Comparison of ENCODE assay signal across 23 mouse cellular contexts in genomic region chr15:51504016-51504760, GRCm38 (mm10).
DNase-seq lines count a peak whose midpoint lies in the region; ATAC-seq and TF ChIP-seq lines count a peak whose summit lies in the region.
"Had no signal": no experiment of that assay in that cellular context is flagged by ENCODE, and none has a peak within 500 bp of the region (broad histone marks: within the 10 kb centered on the region; RNA-seq: fewer than 3 reads in every experiment).

No protein-coding gene starts in this region.

- H3K9me3 ChIP-seq in lung, embryonic 14.5 days (ENCODE audit: low read depth, low read length) = no peaks in the 10 kb centered on the region
- no peaks in the 10 kb centered on the region for H3K9me3 ChIP-seq in limb, embryonic 10.5 days (replicated peaks)
- H3K9me3 ChIP-seq: forebrain, embryonic 13.5 days; heart, embryonic 12.5 days; hindbrain, embryonic 12.5 days; liver, embryonic 15.5 days; midbrain, embryonic 12.5 days; neural tube, embryonic 15.5 days had no signal

- H3K4me3 ChIP-seq in lung, embryonic 14.5 days (ENCODE audit: low read depth, low read length) = no peak overlapping the region
- no peak overlapping the region for H3K4me3 ChIP-seq in limb, embryonic 10.5 days
- H3K4me3 ChIP-seq: hindbrain, embryonic 12.5 days; liver, embryonic 15.5 days; midbrain, embryonic 12.5 days; neural tube, embryonic 15.5 days had no signal

- H3K36me3 ChIP-seq in lung, embryonic 14.5 days (ENCODE audit: insufficient read depth) = no peaks in the 10 kb centered on the region
- no peaks in the 10 kb centered on the region for H3K36me3 ChIP-seq in limb, embryonic 10.5 days
- H3K36me3 ChIP-seq: heart, embryonic 12.5 days; hindbrain, embryonic 12.5 days; liver, embryonic 15.5 days; midbrain, embryonic 12.5 days; neural tube, embryonic 15.5 days had no signal

- peak overlapping the region; percentile 48; the same call in 1 of the 2 replicates for H3K27ac ChIP-seq in lung, embryonic 14.5 days (ENCODE audit: low read depth)
- peak overlapping the region; percentile 76; the same call in 1 of the 2 replicates for H3K27ac ChIP-seq in limb, embryonic 10.5 days
- H3K27ac ChIP-seq: forebrain, embryonic 13.5 days; hindbrain, embryonic 12.5 days; liver, embryonic 15.5 days; macrophage; midbrain, embryonic 12.5 days; neural tube, embryonic 15.5 days had no signal

- TF ChIP-seq POLR2A in brain, embryonic 14.5 days (IDR thresholded peaks at IDR 0.05; ENCODE audit: borderline replicate concordance, extremely low read depth, insufficient read depth, insufficient read length, poor library complexity, severe bottlenecking) = no peak

- H3K4me1 ChIP-seq in lung, embryonic 14.5 days (ENCODE audit: insufficient read depth) = no peaks in the 10 kb centered on the region
- peaks cover 44% of the 10 kb centered on the region for H3K4me1 ChIP-seq in limb, embryonic 10.5 days
- H3K4me1 ChIP-seq: hindbrain, embryonic 12.5 days; liver, embryonic 15.5 days; neural tube, embryonic 15.5 days had no signal

- TF ChIP-seq CTCF in lung, embryonic 14.5 days (IDR thresholded peaks at IDR 0.05; ENCODE audit: low read depth) = no peak
- no peak for TF ChIP-seq CTCF in brain, embryonic 14.5 days (IDR thresholded peaks at IDR 0.05; ENCODE audit: borderline replicate concordance, extremely low read depth, insufficient read depth, insufficient read length)

- DNase-seq in lung, embryonic 14.5 days = peak; percentile 13
- no peak for DNase-seq in lung, postnatal 4 days
- DNase-seq in brain, embryonic 14.5 days (ENCODE audit: low read depth) = peak; percentile 4
- peak; percentile 21 for DNase-seq in embryo, embryonic 11 days
- peak; percentile 31 for DNase-seq in limb, embryonic 10.5 days (ENCODE audit: low spot score)
- no peak for DNase-seq in gastrocnemius, postnatal 10 days
- no peak for DNase-seq in kidney, postnatal 25 days
- no peak for DNase-seq in urinary bladder, postnatal 14 days (ENCODE audit: low spot score)
- DNase-seq: adrenal gland, adult 8-10 months; heart, postnatal 14 days; kidney, adult 8-10 months; kidney, postnatal 36 days; left cerebral cortex, postnatal 4 days; spleen, adult 18-20 months; thymus, postnatal 25 days had no signal

- ATAC-seq in lung, embryonic 14.5 days (ENCODE audit: insufficient read depth) = no peak
- ATAC-seq: Patski had no signal

- 65% methylated on average over 11 of the region's 11 CpGs for WGBS in lung, embryonic 14.5 days
- 70% methylated on average over 11 of the region's 11 CpGs for WGBS in limb, embryonic 10.5 days

- H3K9ac ChIP-seq in lung, embryonic 14.5 days = no peak overlapping the region
- H3K9ac ChIP-seq: forebrain, embryonic 13.5 days; heart, embryonic 12.5 days; hindbrain, embryonic 12.5 days; liver, embryonic 15.5 days; midbrain, embryonic 12.5 days; neural tube, embryonic 15.5 days had no signal

- no peak overlapping the region for H3K4me2 ChIP-seq in lung, embryonic 14.5 days
- H3K4me2 ChIP-seq: liver, embryonic 15.5 days; neural tube, embryonic 15.5 days had no signal

- H3K27me3 ChIP-seq in lung, embryonic 14.5 days (ENCODE audit: insufficient read depth, low read length) = no peaks in the 10 kb centered on the region
- H3K27me3 ChIP-seq in limb, embryonic 10.5 days (ENCODE audit: low read depth, poor library complexity, severe bottlenecking) = no peaks in the 10 kb centered on the region
- H3K27me3 ChIP-seq: forebrain, embryonic 13.5 days; heart, embryonic 12.5 days; hindbrain, embryonic 12.5 days; liver, embryonic 15.5 days; midbrain, embryonic 12.5 days; neural tube, embryonic 15.5 days had no signal

Comparison
In these comparisons a context has a peak if more than half of its experiments do, and no peak if none do; other contexts are left out.
1. DNase-seq: peak in lung, embryonic 14.5 days (single experiment), brain, embryonic 14.5 days (single experiment), embryo, embryonic 11 days (single experiment) and limb, embryonic 10.5 days (single experiment); none in lung, postnatal 4 days (0 of 2), gastrocnemius, postnatal 10 days (single experiment), kidney, postnatal 25 days (0 of 2) and urinary bladder, postnatal 14 days (single experiment).